Mouse (Mus musculus): ENCODE data around the gene Lrrc1.

Lrrc1 gene

GRCm38 (mm10) chr9:77502171-77502547, 42.5 kb downstream of the Lrrc1 start:
- DNase-seq (ENCODE audit: low spot score): no peak

- no peak for DNase-seq (ENCODE audit: low spot score)
Observed at GRCm38 (mm10) chr9:77499084-77499483, 45.6 kb downstream of the Lrrc1 start.

GRCm38 (mm10) chr9:77498406-77498805, 46.3 kb downstream of the Lrrc1 start:
- no peak for DNase-seq (ENCODE audit: low spot score)

- DNase-seq (ENCODE audit: low spot score): no peak
Observed at GRCm38 (mm10) chr9:77497173-77497572, 47.5 kb downstream of the Lrrc1 start.

- no peak for DNase-seq (ENCODE audit: low spot score)
Observed at GRCm38 (mm10) chr9:77496540-77497062, 48.1 kb downstream of the Lrrc1 start.

- DNase-seq (ENCODE audit: low spot score): no peak
Observed at GRCm38 (mm10) chr9:77494307-77494706, 50.4 kb downstream of the Lrrc1 start.

GRCm38 (mm10) chr9:77488611-77489010, 56.1 kb downstream of the Lrrc1 start:
- DNase-seq (ENCODE audit: low spot score): no peak

GRCm38 (mm10) chr9:77487427-77487826, 57.2 kb downstream of the Lrrc1 start:
- peak; percentile 55 for DNase-seq (ENCODE audit: low spot score)

GRCm38 (mm10) chr9:77485915-77486314, 58.8 kb downstream of the Lrrc1 start:
- DNase-seq (ENCODE audit: low spot score): no peak

GRCm38 (mm10) chr9:77484751-77485150, 59.9 kb downstream of the Lrrc1 start:
- DNase-seq (ENCODE audit: low spot score): no peak

- no peak for DNase-seq (ENCODE audit: low spot score)
Observed at GRCm38 (mm10) chr9:77483559-77483958, 61.1 kb downstream of the Lrrc1 start.

- peak; percentile 49 for DNase-seq (ENCODE audit: low spot score)
Observed at GRCm38 (mm10) chr9:77482281-77482680, 62.4 kb downstream of the Lrrc1 start.

- DNase-seq (ENCODE audit: low spot score): no peak
Observed at GRCm38 (mm10) chr9:77481380-77481779, 63.3 kb downstream of the Lrrc1 start.

GRCm38 (mm10) chr9:77480574-77481319, 63.9 kb downstream of the Lrrc1 start:
- no peak for DNase-seq (ENCODE audit: low spot score)

- no peak for DNase-seq (ENCODE audit: low spot score)
Observed at GRCm38 (mm10) chr9:77480001-77480400, 64.7 kb downstream of the Lrrc1 start.

- DNase-seq (ENCODE audit: low spot score): no peak
Observed at GRCm38 (mm10) chr9:77478166-77478920, 66.3 kb downstream of the Lrrc1 start.

GRCm38 (mm10) chr9:77474535-77474934, 70.1 kb downstream of the Lrrc1 start:
- no peak for DNase-seq (ENCODE audit: low spot score)

GRCm38 (mm10) chr9:77472557-77472956, 72.1 kb downstream of the Lrrc1 start:
- no peak for DNase-seq (ENCODE audit: low spot score)

- no peak for DNase-seq (ENCODE audit: low spot score)
Observed at GRCm38 (mm10) chr9:77471646-77472220, 72.9 kb downstream of the Lrrc1 start.

GRCm38 (mm10) chr9:77469791-77470607, 74.7 kb downstream of the Lrrc1 start:
- peak; percentile 48 for DNase-seq (ENCODE audit: low spot score)

GRCm38 (mm10) chr9:77466926-77467325, 77.7 kb downstream of the Lrrc1 start:
- no peak for DNase-seq (ENCODE audit: low spot score)

GRCm38 (mm10) chr9:77465401-77465800, 79.3 kb downstream of the Lrrc1 start:
- DNase-seq (ENCODE audit: low spot score): no peak
